Mouse (Mus musculus): ENCODE results near the gene Myo1d.

- TF ChIP-seq CTCF (IDR thresholded peaks at IDR 0.05; ENCODE audit: low read depth) (no peak), EP300 (IDR thresholded peaks at IDR 0.05; ENCODE audit: low read depth) (no peak)
Observed at GRCm38 (mm10) chr11:80497225-80497919, 282.5 kb downstream of the Myo1d start.

Measured in liver, embryonic 14.5 days (tissue).